ENCODE assay signal across 16 mouse cellular contexts in genomic region chr16:78456345-78456744, GRCm38 (mm10).
DNase-seq lines count a peak whose midpoint lies in the region; ATAC-seq and TF ChIP-seq lines count a peak whose summit lies in the region.
"Had no signal": no experiment of that assay in that cellular context is flagged by ENCODE, and none has a peak within 500 bp of the region (broad histone marks: within the 10 kb centered on the region; RNA-seq: fewer than 3 reads in every experiment).

No protein-coding gene starts in this region.

- TF ChIP-seq CTCF in testis, adult 2 months (IDR thresholded peaks at IDR 0.05; ENCODE audit: control insufficient read depth, insufficient read depth, insufficient replicate concordance, low read depth, low read length), result no peak

- no peak for TF ChIP-seq POLR2A in testis, adult 2 months (IDR thresholded peaks at IDR 0.05; ENCODE audit: control insufficient read depth, low read depth, low read length)

- H3K9me3 ChIP-seq in heart, embryonic 11.5 days (replicated peaks; ENCODE audit: control insufficient read depth, low read length), result no peaks in the 10 kb centered on the region
- no peaks in the 10 kb centered on the region for H3K9me3 ChIP-seq in lung, embryonic 16.5 days (ENCODE audit: control insufficient read depth, low read length)
- no peaks in the 10 kb centered on the region for H3K9me3 ChIP-seq in limb, embryonic 10.5 days (replicated peaks)
- H3K9me3 ChIP-seq: hindbrain, embryonic 15.5 days; liver, embryonic 12.5 days; neural tube, embryonic 15.5 days had no signal

- DNase-seq in heart, adult 11 months, result peak; percentile 91
- DNase-seq in testis, postnatal 10 days (ENCODE audit: low spot score), result no peak
- DNase-seq in retina, embryonic 14.5 days (ENCODE audit: low spot score), result no peak
- DNase-seq in left cerebral cortex, adult 11 months (ENCODE audit: low spot score), result no peak
- no peak for DNase-seq in limb, embryonic 10.5 days (ENCODE audit: low spot score)
- DNase-seq: adrenal gland, adult 8-10 months; cerebellum, postnatal 10 days; gastrocnemius, postnatal 10 days; kidney, adult 11 months; thymus, postnatal 14 days had no signal

- no peak overlapping the region for H3K9ac ChIP-seq in heart, embryonic 11.5 days (ENCODE audit: low read depth, low read length)
- H3K9ac ChIP-seq in lung, embryonic 16.5 days (ENCODE audit: low read length), result no peak overlapping the region
- H3K9ac ChIP-seq: hindbrain, embryonic 15.5 days; liver, embryonic 12.5 days; neural tube, embryonic 15.5 days had no signal

- H3K27ac ChIP-seq in heart, embryonic 11.5 days (ENCODE audit: low read depth, low read length), result no peak overlapping the region
- H3K27ac ChIP-seq in testis, adult 2 months (ENCODE audit: control insufficient read depth, insufficient read depth, low read depth, low read length), result no peak overlapping the region
- peak overlapping the region; percentile 62; the same call in 1 of the 2 replicates for H3K27ac ChIP-seq in lung, embryonic 16.5 days (ENCODE audit: low read length)
- no peak overlapping the region for H3K27ac ChIP-seq in limb, embryonic 10.5 days
- H3K27ac ChIP-seq: hindbrain, embryonic 15.5 days; liver, embryonic 12.5 days; neural tube, embryonic 15.5 days had no signal

- no peak overlapping the region for H3K4me2 ChIP-seq in heart, embryonic 11.5 days
- peak overlapping the region; percentile 9; the same call in 1 of the 2 replicates for H3K4me2 ChIP-seq in lung, embryonic 16.5 days (ENCODE audit: low read depth, low read length)
- H3K4me2 ChIP-seq: hindbrain, embryonic 15.5 days; liver, embryonic 12.5 days; neural tube, embryonic 15.5 days had no signal

- no peaks in the 10 kb centered on the region for H3K4me1 ChIP-seq in heart, embryonic 11.5 days (ENCODE audit: control insufficient read depth, insufficient read depth, low read length)
- peaks cover 7% of the 10 kb centered on the region for H3K4me1 ChIP-seq in testis, adult 2 months (ENCODE audit: control insufficient read depth, insufficient read depth, low read length)
- no peaks in the 10 kb centered on the region for H3K4me1 ChIP-seq in lung, embryonic 16.5 days (replicated peaks; ENCODE audit: control insufficient read depth, insufficient read depth, low read length)
- H3K4me1 ChIP-seq in limb, embryonic 10.5 days, result no peaks in the 10 kb centered on the region

- ATAC-seq in heart, embryonic 11.5 days (replicated peaks; ENCODE audit: insufficient number of reproducible peaks, low FRiP score, low TSS enrichment), result no peak
- ATAC-seq in lung, embryonic 16.5 days (ENCODE audit: low read depth), result peak; percentile 60
- ATAC-seq: liver, embryonic 12.5 days had no signal

- no peaks in the 10 kb centered on the region for H3K36me3 ChIP-seq in heart, embryonic 11.5 days (ENCODE audit: control insufficient read depth, insufficient read depth, low read length)
- no peaks in the 10 kb centered on the region for H3K36me3 ChIP-seq in testis, adult 2 months (ENCODE audit: control insufficient read depth, insufficient read depth, low read length)
- H3K36me3 ChIP-seq in lung, embryonic 16.5 days (ENCODE audit: control insufficient read depth, insufficient read depth, low read length), result no peaks in the 10 kb centered on the region
- H3K36me3 ChIP-seq in limb, embryonic 10.5 days, result no peaks in the 10 kb centered on the region
- H3K36me3 ChIP-seq: hindbrain, embryonic 15.5 days; liver, embryonic 12.5 days; neural tube, embryonic 15.5 days had no signal

- WGBS in heart, embryonic 11.5 days (ENCODE audit: insufficient replicate concordance), result 75% methylated on average over 10 of the region's 10 CpGs
- 44% methylated on average over 10 of the region's 10 CpGs for WGBS in lung, embryonic 16.5 days
- 85% methylated on average over 10 of the region's 10 CpGs for WGBS in limb, embryonic 10.5 days

- H3K4me3 ChIP-seq in heart, embryonic 11.5 days (ENCODE audit: low read depth, low read length), result no peak overlapping the region
- H3K4me3 ChIP-seq in testis, adult 2 months (ENCODE audit: control insufficient read depth, low read depth, low read length), result peak overlapping the region; percentile 39
- H3K4me3 ChIP-seq in lung, embryonic 16.5 days (ENCODE audit: low read length), result 0 out of 2 replicates have a peak overlapping the region, but pooled peaks have one; percentile 0
- no peak overlapping the region for H3K4me3 ChIP-seq in limb, embryonic 10.5 days
- H3K4me3 ChIP-seq: hindbrain, embryonic 15.5 days; liver, embryonic 12.5 days; neural tube, embryonic 15.5 days had no signal

- no peaks in the 10 kb centered on the region for H3K27me3 ChIP-seq in heart, embryonic 11.5 days (ENCODE audit: control insufficient read depth, insufficient read depth, low read length)
- H3K27me3 ChIP-seq in testis, adult 2 months (ENCODE audit: control insufficient read depth, insufficient read depth, low read length), result 0 out of 2 replicates have a peak, but pooled peaks cover 2% of the 10 kb centered on the region
- no peaks in the 10 kb centered on the region for H3K27me3 ChIP-seq in lung, embryonic 16.5 days (ENCODE audit: control insufficient read depth, insufficient read depth, low read depth, low read length)
- no peaks in the 10 kb centered on the region for H3K27me3 ChIP-seq in limb, embryonic 10.5 days (ENCODE audit: low read depth, poor library complexity, severe bottlenecking)
- H3K27me3 ChIP-seq: hindbrain, embryonic 15.5 days; liver, embryonic 12.5 days; neural tube, embryonic 15.5 days had no signal

Comparison
In these comparisons a context has a peak if more than half of its experiments do, and no peak if none do; other contexts are left out.
1. H3K4me3 ChIP-seq: peak in testis, adult 2 months (single experiment) and lung, embryonic 16.5 days (single experiment); none in heart, embryonic 11.5 days (single experiment) and limb, embryonic 10.5 days (single experiment).